Mouse (Mus musculus) embryonic facial prominence, embryonic 15.5 days (tissue): ENCODE measurements at regions not wholly inside any gene's neighbourhood (a gene's known extent, or its start where the extent isn't known, plus 50 kb on each side); places are given as distances from the start of the nearest gene placed in this dataset.
A peak's percentile ranks its signal among the peaks of the same experiment; 100 is the strongest.

Source experiments
- ATAC-seq: fragments of 200-750 bp; cut with Nextera tagmentation; 2 replicates; pipeline ENCODE4 v1.8.0; 2017; ENCODE audit warnings: low read depth, moderate TSS enrichment; ENCODE audit not compliant: insufficient number of reproducible peaks, low FRiP score, low TSS enrichment
- H3K27ac ChIP-seq: fragments of 300-500 bp; sonication (generic); replicated peaks from 2 replicates; pipeline ENCODE4 v1.5.1; 2015; ENCODE audit warnings: mild to moderate bottlenecking, inconsistent platforms
- H3K27me3 ChIP-seq: fragments of 300-500 bp; sonication (generic); 2 replicates; pipeline ENCODE4 v1.6.1; 2015; ENCODE audit warnings: inconsistent platforms
- H3K36me3 ChIP-seq: fragments of 300-500 bp; sonication (generic); 2 replicates; pipeline ENCODE4 v1.6.1; 2015; ENCODE audit warnings: mild to moderate bottlenecking, inconsistent platforms
- H3K4me1 ChIP-seq: fragments of 300-500 bp; sonication (generic); 2 replicates; pipeline ENCODE4 v1.6.1; 2015; ENCODE audit warnings: inconsistent platforms
- H3K4me2 ChIP-seq: fragments of 300-500 bp; sonication (generic); replicated peaks from 2 replicates; pipeline ENCODE4 v1.6.1; 2015; ENCODE audit warnings: mild to moderate bottlenecking, inconsistent platforms
- H3K4me3 ChIP-seq: fragments of 300-500 bp; sonication (generic); replicated peaks from 2 replicates; pipeline ENCODE4 v1.5.1; 2015; ENCODE audit warnings: mild to moderate bottlenecking, inconsistent platforms
- H3K9ac ChIP-seq: fragments of 300-500 bp; sonication (generic); 2 replicates; pipeline ENCODE4 v1.6.1; 2015; ENCODE audit warnings: inconsistent platforms
- H3K9me3 ChIP-seq: fragments of 300-500 bp; sonication (generic); replicated peaks from 2 replicates; pipeline ENCODE4 v1.6.1; 2016; ENCODE audit warnings: inconsistent platforms
- WGBS: fragments of 180-500 bp; shearing (Covaris S2); methylation state at CpG from one replicate; pipeline ENCODE4 v1.1.7; 2015; 5-methylcytosine and 5-hydroxymethylcytosine counted together

- no peak for ATAC-seq
- Histone ChIP-seq H3K4me2 (no peak overlapping the region), H3K4me1 (no peaks in the 10 kb centered on the region), H3K36me3 (no peaks in the 10 kb centered on the region), H3K27ac (no peak overlapping the region), H3K9me3 (no peaks in the 10 kb centered on the region), H3K4me3 (no peak overlapping the region), H3K9ac (no peak overlapping the region), H3K27me3 (no peaks in the 10 kb centered on the region)
- 82% methylated on average over 6 of the region's 6 CpGs for WGBS
Measured at GRCm38 (mm10) chr10:39272387-39272949, 96.2 kb upstream of the Fyn start.

GRCm38 (mm10) chr10:39270406-39270805 is 98.2 kb upstream of the Fyn start:
- H3K9me3 ChIP-seq: no peaks in the 10 kb centered on the region
- no peak overlapping the region for H3K27ac ChIP-seq
- peaks cover 8% of the 10 kb centered on the region for H3K4me1 ChIP-seq
- 88% methylated on average over 3 of the region's 3 CpGs for WGBS
- H3K36me3 ChIP-seq: no peaks in the 10 kb centered on the region
- no peak overlapping the region for H3K9ac ChIP-seq
- H3K27me3 ChIP-seq: no peaks in the 10 kb centered on the region
- no peak overlapping the region for H3K4me2 ChIP-seq
- H3K4me3 ChIP-seq: no peak overlapping the region
- no peak for ATAC-seq

DNA sequence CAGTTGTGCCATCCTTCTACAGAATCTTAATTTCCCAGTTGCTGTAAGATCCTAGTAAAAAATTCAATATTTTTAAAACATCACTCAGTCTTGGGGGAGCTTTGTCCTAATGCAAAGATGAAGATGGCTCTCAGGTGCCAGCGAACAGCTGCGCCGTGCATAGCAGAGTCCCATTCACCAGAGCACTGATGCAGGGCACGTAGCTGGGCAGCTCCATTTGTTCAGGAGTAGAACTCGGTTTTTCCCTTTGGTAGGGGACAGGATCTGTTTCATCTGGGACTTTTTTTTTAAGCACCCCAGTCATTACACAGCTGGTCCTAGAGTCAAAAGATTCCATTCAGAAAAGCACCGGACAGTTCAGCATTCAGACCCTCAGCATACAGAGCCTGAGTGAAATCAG is 101.4 kb upstream of the Fyn start:
- Histone ChIP-seq H3K4me1 (peaks cover 23% of the 10 kb centered on the region), H3K36me3 (no peaks in the 10 kb centered on the region), H3K4me2 (no peak overlapping the region), H3K27me3 (no peaks in the 10 kb centered on the region), H3K9ac (no peak overlapping the region), H3K9me3 (no peaks in the 10 kb centered on the region), H3K4me3 (no peak overlapping the region), H3K27ac (no peak overlapping the region)
- WGBS: 84% methylated on average over 6 of the region's 6 CpGs
- ATAC-seq: no peak

DNA sequence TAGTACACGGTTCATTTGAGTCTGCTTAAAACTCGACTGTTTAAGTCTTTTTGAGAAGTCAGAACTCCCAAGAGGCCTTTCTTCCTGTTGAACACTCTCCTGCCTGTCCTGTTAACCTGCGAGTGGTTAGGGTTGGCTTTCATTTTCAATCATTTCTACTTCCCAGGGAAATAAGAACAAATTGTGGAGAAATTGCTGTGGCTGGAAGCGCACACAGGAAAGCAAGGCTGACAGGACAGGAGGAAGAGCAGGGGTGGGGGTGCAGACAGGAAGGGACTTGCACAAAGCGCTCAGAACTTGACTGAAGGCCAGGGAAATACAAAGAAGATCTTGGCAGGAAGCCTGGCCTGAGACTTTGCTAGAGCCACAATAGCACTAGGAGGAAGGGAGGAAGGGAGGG is 102.2 kb upstream of the Fyn start:
- no peak overlapping the region for H3K4me3 ChIP-seq
- peaks cover 29% of the 10 kb centered on the region for H3K4me1 ChIP-seq
- H3K4me2 ChIP-seq: no peak overlapping the region
- no peaks in the 10 kb centered on the region for H3K27me3 ChIP-seq
- H3K36me3 ChIP-seq: no peaks in the 10 kb centered on the region
- no peaks in the 10 kb centered on the region for H3K9me3 ChIP-seq
- no peak overlapping the region for H3K9ac ChIP-seq
- peak overlapping the region; percentile 72 for H3K27ac ChIP-seq
- WGBS: 10% methylated on average over 5 of the region's 5 CpGs
- peak; percentile 49; the same call in 1 of the 2 replicates for ATAC-seq

DNA sequence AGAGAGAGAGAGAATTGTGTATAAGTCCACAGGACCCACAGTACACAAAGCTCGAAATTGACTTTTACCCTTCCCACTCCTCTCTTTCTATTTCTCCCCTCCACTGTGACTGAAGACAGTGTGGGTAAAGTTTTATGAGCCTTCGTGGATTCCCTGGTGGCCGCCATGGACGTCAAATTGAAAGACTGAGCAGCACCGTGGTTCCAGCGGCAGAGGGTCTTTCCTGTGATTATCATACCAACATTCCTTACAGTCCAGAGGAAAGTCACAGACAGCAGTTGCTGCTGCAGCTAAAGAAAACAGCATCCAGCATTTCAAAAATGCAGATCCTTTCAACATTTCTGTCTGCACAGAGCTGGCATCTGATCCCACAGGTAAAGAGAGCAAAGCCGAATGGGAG is 98.9 kb upstream of the Ccn6 start:
- Histone ChIP-seq H3K36me3 (no peaks in the 10 kb centered on the region), H3K4me1 (peaks cover 32% of the 10 kb centered on the region), H3K4me3 (no peak overlapping the region), H3K4me2 (no peak overlapping the region), H3K9me3 (no peaks in the 10 kb centered on the region), H3K27ac (peak overlapping the region; percentile 65), H3K9ac (no peak overlapping the region), H3K27me3 (no peaks in the 10 kb centered on the region)
- WGBS: 21% methylated on average over 7 of the region's 7 CpGs
- no peak for ATAC-seq

DNA sequence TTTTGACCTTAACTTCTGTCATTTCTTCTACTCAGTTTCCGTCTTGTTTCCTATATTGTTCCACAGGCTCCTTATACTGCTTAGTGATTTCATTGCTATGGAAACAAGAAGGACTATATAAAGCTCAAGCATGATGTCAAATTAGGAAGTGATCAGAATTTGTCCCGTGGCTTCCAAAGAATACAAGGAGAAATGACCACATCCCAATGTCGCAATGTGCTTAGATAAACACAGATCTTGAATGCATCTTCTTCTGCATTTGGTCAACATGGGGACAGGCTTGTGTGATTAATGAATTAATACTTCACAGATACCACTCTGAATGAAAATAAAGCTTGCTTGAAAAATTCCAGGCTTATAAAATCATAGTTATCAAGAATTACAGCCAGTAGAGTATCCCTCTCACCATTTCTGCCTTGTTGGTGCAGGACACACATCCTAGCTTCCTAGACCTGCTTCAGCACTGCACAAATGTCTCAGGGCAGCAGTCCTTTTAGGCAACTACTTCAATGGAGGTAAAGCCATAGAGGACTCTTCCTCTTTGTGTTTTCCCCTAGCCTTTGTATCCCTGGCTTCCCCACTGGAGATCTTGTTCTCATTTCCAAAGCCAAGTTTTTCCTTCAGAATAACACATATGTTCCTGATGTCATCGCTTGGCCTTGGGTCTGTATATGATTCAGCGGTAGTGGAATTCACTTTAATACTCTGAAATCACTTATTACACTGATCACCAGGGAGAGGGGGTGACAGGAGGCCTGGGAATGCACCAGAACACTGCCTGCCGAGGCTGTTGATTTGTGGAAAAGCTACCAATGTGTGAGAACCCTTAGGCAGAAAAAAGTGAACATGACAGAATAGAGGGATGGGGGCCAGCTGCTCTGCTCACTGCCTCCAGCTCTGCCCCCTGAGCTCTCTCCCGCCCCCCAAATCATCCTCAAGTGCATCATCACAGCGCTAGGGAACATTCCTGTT is 97.9 kb upstream of the Ccn6 start:
- peak overlapping the region; percentile 52 for H3K27ac ChIP-seq
- 38% methylated on average over 8 of the region's 8 CpGs for WGBS
- ATAC-seq: peak; percentile 85

GRCm38 (mm10) chr10:39260061-39260460 is 96.5 kb upstream of the Ccn6 start:
- Histone ChIP-seq H3K27ac (no peak overlapping the region), H3K4me2 (no peak overlapping the region), H3K27me3 (no peaks in the 10 kb centered on the region), H3K4me3 (no peak overlapping the region), H3K4me1 (peaks cover 28% of the 10 kb centered on the region), H3K9me3 (no peaks in the 10 kb centered on the region), H3K36me3 (no peaks in the 10 kb centered on the region), H3K9ac (no peak overlapping the region)
- WGBS: 94% methylated on average over 6 of the region's 6 CpGs
- ATAC-seq: no peak

More for the DNA sequence above, 97.9 kb upstream of the Ccn6 start:
- Histone ChIP-seq H3K36me3 (no peaks in the 10 kb centered on the region), H3K4me1 (peaks cover 29% of the 10 kb centered on the region), H3K27me3 (no peaks in the 10 kb centered on the region), H3K4me3 (no peak overlapping the region), H3K9me3 (no peaks in the 10 kb centered on the region), H3K4me2 (no peak overlapping the region), H3K9ac (no peak overlapping the region)

GRCm38 (mm10) chr10:39257371-39258154 is 94.0 kb upstream of the Ccn6 start:
- Histone ChIP-seq H3K27ac (no peak overlapping the region), H3K27me3 (no peaks in the 10 kb centered on the region), H3K9ac (no peak overlapping the region), H3K36me3 (no peaks in the 10 kb centered on the region), H3K4me2 (no peak overlapping the region), H3K4me3 (no peak overlapping the region), H3K9me3 (no peaks in the 10 kb centered on the region), H3K4me1 (peaks cover 17% of the 10 kb centered on the region)
- no peak for ATAC-seq
- WGBS: 56% methylated on average over 2 of the region's 2 CpGs

DNA sequence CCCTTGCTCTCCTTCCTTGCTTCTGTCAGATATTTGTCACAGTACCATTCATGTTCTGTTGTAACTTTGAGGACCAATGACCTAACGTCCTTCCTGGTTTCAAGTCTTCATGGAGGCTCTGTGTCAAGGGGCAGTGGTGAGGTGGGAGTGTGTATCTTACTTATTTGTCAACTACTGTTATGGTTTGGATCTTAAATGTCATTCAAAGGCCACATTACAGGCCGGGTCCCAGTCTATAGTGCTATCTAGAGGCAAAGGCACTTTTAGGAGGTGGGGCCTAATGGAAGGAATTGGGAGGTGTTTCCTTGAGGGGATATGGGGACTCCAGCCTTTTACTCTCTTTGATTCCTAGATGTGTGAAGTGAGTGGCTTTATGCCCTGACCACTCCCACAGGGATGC is 91.0 kb upstream of the Ccn6 start:
- no peaks in the 10 kb centered on the region for H3K27me3 ChIP-seq
- no peak overlapping the region for H3K27ac ChIP-seq
- no peak overlapping the region for H3K9ac ChIP-seq
- H3K4me2 ChIP-seq: no peak overlapping the region
- no peak overlapping the region for H3K4me3 ChIP-seq
- whole genome bisulfite sequencing: 81% methylated on average over 2 of the region's 2 CpGs
- no peak for ATAC-seq
- no peaks in the 10 kb centered on the region for H3K36me3 ChIP-seq
- no peaks in the 10 kb centered on the region for H3K9me3 ChIP-seq
- 0 out of 2 replicates have a peak, but pooled peaks cover 4% of the 10 kb centered on the region for H3K4me1 ChIP-seq

- Histone ChIP-seq H3K36me3 (no peaks in the 10 kb centered on the region), H3K4me2 (no peak overlapping the region), H3K27ac (no peak overlapping the region), H3K4me1 (no peaks in the 10 kb centered on the region), H3K9me3 (no peaks in the 10 kb centered on the region), H3K27me3 (no peaks in the 10 kb centered on the region), H3K4me3 (no peak overlapping the region), H3K9ac (no peak overlapping the region)
- WGBS: 80% methylated on average over 3 of the region's 3 CpGs
- ATAC-seq: no peak
Measured at GRCm38 (mm10) chr10:39250039-39250438, 86.4 kb upstream of the Ccn6 start.

DNA sequence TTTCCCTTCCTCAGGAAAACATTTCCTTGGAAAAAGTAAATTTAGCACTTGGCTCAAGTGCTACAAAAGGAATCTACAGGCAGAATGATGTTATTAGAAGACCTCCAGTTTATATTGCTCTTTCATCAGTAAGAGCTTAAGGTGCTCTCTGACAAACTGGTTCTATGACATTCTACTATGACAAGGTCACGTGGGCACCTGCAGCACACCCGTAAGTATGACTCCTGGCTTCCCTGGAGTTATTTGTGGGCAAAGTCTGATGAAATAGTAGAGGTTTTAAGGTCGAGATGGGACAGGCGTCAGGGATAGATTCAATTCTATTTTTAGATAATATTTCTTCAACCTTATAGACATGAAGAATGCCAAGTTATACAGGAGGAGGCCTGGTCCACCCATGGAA is 84.9 kb upstream of the Ccn6 start:
- H3K27ac ChIP-seq: no peak overlapping the region
- H3K27me3 ChIP-seq: no peaks in the 10 kb centered on the region
- no peaks in the 10 kb centered on the region for H3K4me1 ChIP-seq
- WGBS: 75% methylated on average over 4 of the region's 4 CpGs
- no peak overlapping the region for H3K4me3 ChIP-seq
- H3K9me3 ChIP-seq: no peaks in the 10 kb centered on the region
- no peaks in the 10 kb centered on the region for H3K36me3 ChIP-seq
- ATAC-seq: no peak
- H3K9ac ChIP-seq: no peak overlapping the region
- no peak overlapping the region for H3K4me2 ChIP-seq
